Mouse (Mus musculus) ES-E14 (cell line): ENCODE measurements around the gene Gpr3. TPM values are rescaled to one million over a fixed set of nuclear protein-coding genes. Genes with fewer than 3 reads are reported as not detected.

Experiments
- DNase-seq: peaks from one replicate; pipeline ENCODE4 v3.0.0-alpha.2; 2013; ENCODE audit warnings: low read depth, low spot score
- H3K27ac ChIP-seq: 2 replicates; pipeline ENCODE4 v1.5.1; 2012; ENCODE audit warnings: low read depth, mild to moderate bottlenecking, low read length, moderate library complexity, mixed read lengths; ENCODE audit not compliant: poor library complexity, insufficient read depth, severe bottlenecking
- H3K36me3 ChIP-seq: 2 replicates; pipeline ENCODE4 v1.6.1; 2012; ENCODE audit warnings: mild to moderate bottlenecking, low read length, moderate library complexity, mixed read lengths; ENCODE audit not compliant: control insufficient read depth, poor library complexity, insufficient read depth, severe bottlenecking
- H3K4me1 ChIP-seq, 2 experiments: fragments of 150-350 bp in 1 of 2; sonication (generic) in 1 of 2; 2 replicates each; pipeline ENCODE4 v1.6.1; 2012; ENCODE audit warnings: low read length in 2 of 2, mild to moderate bottlenecking in 1 of 2, mixed read lengths in 1 of 2; ENCODE audit not compliant: control insufficient read depth in 2 of 2, insufficient read depth in 2 of 2, poor library complexity in 1 of 2
- H3K4me3 ChIP-seq, 2 experiments: fragments of 150-350 bp in 1 of 2; sonication (generic) in 1 of 2; 2 replicates each; pipeline ENCODE4 v1.5.1; 2012; ENCODE audit warnings: low read length in 2 of 2, low read depth in 1 of 2, mild to moderate bottlenecking in 1 of 2, mixed read lengths in 1 of 2; ENCODE audit not compliant: insufficient read depth in 1 of 2, poor library complexity in 1 of 2, severe bottlenecking in 1 of 2
- H3K9ac ChIP-seq: 2 replicates; pipeline ENCODE4 v1.6.1; 2012; ENCODE audit warnings: low read depth, mild to moderate bottlenecking, low read length, mixed read lengths; ENCODE audit not compliant: poor library complexity, insufficient read depth, severe bottlenecking
- H3K9me3 ChIP-seq: fragments of 150-350 bp; sonication (generic); 2 replicates; pipeline ENCODE4 v1.6.1; 2012; ENCODE audit warnings: low read depth, mild to moderate bottlenecking, low read length; ENCODE audit not compliant: control insufficient read depth, insufficient read depth
- CHD2 ChIP-seq: IDR thresholded peaks from 2 replicates; pipeline ENCODE4 v1.6.1; 2014; ENCODE audit warnings: mild to moderate bottlenecking, low read depth, low read length, inconsistent platforms
- HCFC1 ChIP-seq: IDR thresholded peaks from 2 replicates; pipeline ENCODE4 v1.6.1; 2012; ENCODE audit warnings: low read length, inconsistent platforms, borderline replicate concordance; ENCODE audit not compliant: insufficient read depth
- MAFK ChIP-seq: IDR thresholded peaks from 2 replicates; pipeline ENCODE4 v1.6.1; 2014; ENCODE audit warnings: mild to moderate bottlenecking, low read depth, low read length, inconsistent platforms; ENCODE audit not compliant: insufficient read depth
- ZC3H11A ChIP-seq: IDR thresholded peaks from 2 replicates; pipeline ENCODE4 v1.6.1; 2012; ENCODE audit warnings: low read depth, mild to moderate bottlenecking, inconsistent platforms, low read length, borderline replicate concordance
- ZNF384 ChIP-seq: IDR thresholded peaks from 2 replicates; pipeline ENCODE4 v1.6.1; 2012; ENCODE audit warnings: low read depth, low read length, inconsistent platforms
- in situ Hi-C, 2 experiments: fragments of 600-800 bp; cut with MboI; formaldehyde crosslinking; loops; one replicate each; pipeline ENCODE4 v1.15.1; 2025; ENCODE audit warnings: low sequenced_read_pairs in 2 of 2, inconsistent platforms in 1 of 2; ENCODE audit not compliant: unreplicated experiment in 2 of 2
- total RNA-seq: library from RNA; depleted of rRNA; stranded (reverse); fragments of 300-350 nt; gene quantifications from 2 replicates; pipeline ENCODE4 v1.2.3, GENCODE M21; 2012

The Gpr3 gene
- total RNA-seq, 1 experiment: 0.85 TPM

GRCm38 (mm10) chr4:133220656-133221055 is 8.3 kb upstream of the Gpr3 start:
- no peaks in the 10 kb centered on the region for H3K36me3 ChIP-seq
- no peaks in the 10 kb centered on the region for H3K9me3 ChIP-seq
- TF ChIP-seq ZC3H11A (no peak), CHD2 (no peak), HCFC1 (no peak), MAFK (no peak), ZNF384 (no peak)
- no peak overlapping the region for H3K27ac ChIP-seq
- DNase-seq: peak; percentile 79
- in situ Hi-C loops: no loop called here
- H3K4me1 ChIP-seq: peaks cover 3 to 21% of the 10 kb centered on the region in 2 experiments; a peak in 3 of 4 replicates
- H3K4me3 ChIP-seq: peak overlapping the region; percentile 64 to 70
- H3K9ac ChIP-seq: peak overlapping the region; percentile 50

GRCm38 (mm10) chr4:133218745-133219144 is 6.4 kb upstream of the Gpr3 start:
- Histone ChIP-seq H3K4me1 (peaks cover 0 to 16% of the 10 kb centered on the region in 2 experiments; a peak in 1 of 4 replicates), H3K36me3 (no peaks in the 10 kb centered on the region), H3K4me3 (no peak overlapping the region), H3K9me3 (no peaks in the 10 kb centered on the region), H3K27ac (no peak overlapping the region), H3K9ac (no peak overlapping the region)
- in situ Hi-C loops: loop anchor here in 1 of 2 experiments (5.0 kb wide), 1 partner anchor 84 kb away; no protein-coding TSS in a partner anchor
- DNase-seq: no peak
- no peak for TF ChIP-seq ZC3H11A
- no peak for TF ChIP-seq ZNF384
- no peak for TF ChIP-seq HCFC1
- no peak for TF ChIP-seq MAFK

- TF ChIP-seq CHD2 (no peak), ZNF384 (peak; percentile 91), ZC3H11A (no peak), HCFC1 (no peak)
Measured at GRCm38 (mm10) chr4:133217641-133218040, 5.3 kb upstream of the Gpr3 start.

DNA sequence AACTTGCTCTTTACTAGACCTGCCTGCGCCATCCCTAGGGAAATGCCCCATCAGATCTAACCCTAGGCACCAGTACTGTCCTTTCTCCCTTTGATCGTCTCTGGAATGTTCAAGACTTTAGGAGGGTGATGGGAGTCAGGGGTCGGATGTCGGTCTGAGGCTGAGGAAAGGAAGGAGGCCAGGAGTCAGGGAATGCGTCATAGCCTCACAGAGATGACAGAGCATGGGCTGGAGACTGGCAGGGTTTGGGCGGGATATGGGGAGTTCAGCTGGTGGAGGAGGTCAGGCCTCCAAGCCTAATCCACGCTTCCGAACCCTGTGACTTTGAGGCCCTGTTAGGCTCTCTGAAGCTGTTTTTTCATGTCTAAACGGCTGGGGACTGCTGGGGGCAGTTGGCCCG is 1.3 kb upstream of the Gpr3 start:
- no peak overlapping the region for H3K27ac ChIP-seq
- no peak for DNase-seq
- in situ Hi-C loops: no loop called here
- TF ChIP-seq MAFK (no peak), CHD2 (no peak), ZC3H11A (no peak), HCFC1 (no peak)
- no peak overlapping the region for H3K4me3 ChIP-seq
- H3K4me1 ChIP-seq: peaks cover 0 to 17% of the 10 kb centered on the region in 2 experiments; a peak in 1 of 4 replicates
- H3K9ac ChIP-seq: no peak overlapping the region
- H3K36me3 ChIP-seq: no peaks in the 10 kb centered on the region
- H3K9me3 ChIP-seq: no peaks in the 10 kb centered on the region

More at GRCm38 (mm10) chr4:133217641-133218040, 5.3 kb upstream of the Gpr3 start:
- Histone ChIP-seq H3K27ac (no peak overlapping the region), H3K4me3 (no peak overlapping the region), H3K9ac (no peak overlapping the region), H3K4me1 (peaks cover 0 to 15% of the 10 kb centered on the region in 2 experiments; a peak in 1 of 4 replicates), H3K36me3 (no peaks in the 10 kb centered on the region), H3K9me3 (no peaks in the 10 kb centered on the region)
- peak; percentile 65 for DNase-seq
- in situ Hi-C loops: loop anchor here in 1 of 2 experiments (5.0 kb wide), 1 partner anchor 85 kb away; no protein-coding TSS in a partner anchor

GRCm38 (mm10) chr4:133213268-133213590 is 893 bp upstream of the Gpr3 start:
- H3K36me3 ChIP-seq: no peaks in the 10 kb centered on the region
- no peaks in the 10 kb centered on the region for H3K9me3 ChIP-seq
- H3K4me1 ChIP-seq: peaks cover 0 to 17% of the 10 kb centered on the region in 2 experiments; a peak in 1 of 4 replicates
- no peak for TF ChIP-seq ZNF384
- TF ChIP-seq HCFC1: no peak
- TF ChIP-seq ZC3H11A: no peak
- no peak for TF ChIP-seq MAFK
- no peak for TF ChIP-seq CHD2
- no peak overlapping the region for H3K9ac ChIP-seq
- in situ Hi-C loops: no loop called here
- H3K4me3 ChIP-seq: peak overlapping the region in 1 of 2 experiments; percentile 3; a peak in 1 of 4 replicates
- no peak for DNase-seq
- H3K27ac ChIP-seq: no peak overlapping the region
